Mouse (Mus musculus) thymus, postnatal 10 days (tissue): Measurements from ENCODE around the gene Zdhhc6.

Experiments used
- DNase-seq, 2 experiments: peaks; one replicate each; pipeline ENCODE4 v3.0.0; 2021; ENCODE audit warnings: low spot score in 2 of 2

The Zdhhc6 gene

DNA sequence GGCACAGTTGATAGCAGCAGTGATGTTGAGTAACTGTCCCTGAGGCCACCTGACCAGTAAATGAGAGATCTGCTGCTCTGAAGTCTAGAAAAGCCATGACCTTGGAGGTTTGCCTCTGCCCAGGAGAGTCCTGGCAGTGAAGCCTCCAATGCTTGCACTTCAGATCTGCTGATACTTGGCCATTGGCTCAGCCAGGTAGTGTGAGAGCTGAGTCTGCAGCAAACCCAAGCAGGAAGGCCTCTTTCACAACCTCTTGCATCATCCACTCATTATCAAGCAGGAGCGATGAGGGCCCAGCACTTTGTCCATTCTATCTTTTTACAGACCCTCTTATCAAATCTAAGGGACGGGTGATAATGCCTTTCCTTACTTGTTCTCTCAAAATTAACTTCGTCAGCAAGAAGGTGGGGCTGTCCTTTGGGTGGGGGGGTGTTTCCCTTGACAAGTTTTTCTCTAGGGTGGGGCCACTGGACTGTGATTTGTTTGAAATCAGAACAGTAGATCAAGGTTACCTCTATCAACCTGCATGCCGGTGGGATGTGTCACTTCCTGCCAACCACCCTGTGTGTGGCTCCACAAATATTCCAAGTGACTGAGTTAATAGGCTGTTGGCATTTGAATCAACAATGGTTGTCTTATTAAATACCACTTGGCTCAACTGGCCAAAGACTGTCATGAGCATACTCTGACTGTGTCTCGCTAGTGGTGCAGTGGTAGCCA lies 58.0 kb downstream of the Zdhhc6 start:
- DNase-seq = no peak

GRCm38 (mm10) chr19:55256156-55256555 lies 59.7 kb downstream of the Zdhhc6 start:
- DNase-seq = no peak

- peak; percentile 63 to 71 for DNase-seq
These were observed 61.3 kb downstream of the Zdhhc6 start for GRCm38 (mm10) chr19:55254513-55255016.

DNA sequence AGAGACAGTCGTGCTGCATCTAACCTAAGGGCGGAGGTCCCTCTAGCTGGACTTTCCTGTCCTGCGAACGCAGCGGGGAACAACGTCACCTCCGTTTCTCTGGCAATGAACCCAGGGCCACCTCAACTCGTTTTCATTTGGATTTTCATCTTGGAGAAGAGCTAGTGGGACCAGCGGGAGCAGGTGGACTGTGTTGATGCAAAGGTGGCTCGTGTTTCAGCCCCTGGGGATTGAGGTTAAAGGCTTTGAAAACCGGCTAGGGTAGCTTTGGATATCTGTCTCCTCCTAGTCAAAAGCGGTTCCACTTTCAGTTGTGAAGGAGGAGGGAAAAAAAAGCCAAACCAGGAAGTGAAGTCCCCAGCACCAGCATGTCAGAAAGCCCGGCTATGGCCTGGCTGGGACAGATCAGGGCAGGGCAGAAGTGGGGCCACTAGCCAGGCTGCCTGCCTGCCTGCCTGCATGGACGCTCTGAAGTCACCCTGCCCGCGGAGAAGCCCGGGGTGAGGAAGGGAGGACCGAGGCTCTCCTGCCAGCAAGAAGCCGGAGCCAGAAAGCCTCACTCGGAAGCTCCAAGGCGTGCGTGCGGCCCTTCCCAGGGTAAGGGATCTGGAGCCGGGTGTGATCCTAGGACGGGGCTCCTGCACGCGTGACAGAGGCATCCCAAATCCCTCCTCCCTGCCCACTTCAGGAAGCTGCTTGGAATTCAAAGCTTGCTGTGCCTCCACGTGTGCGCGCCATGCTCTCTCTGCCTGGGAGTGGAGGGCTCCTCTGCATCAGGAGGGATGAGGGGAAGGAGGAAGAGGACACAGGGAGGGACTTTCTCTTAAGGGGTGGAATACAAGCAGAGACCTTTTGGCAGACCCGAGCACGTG lies 62.0 kb downstream of the Zdhhc6 start:
- peak; percentile 20 to 35 for DNase-seq

- peak in 1 of 2 experiments; percentile 17 for DNase-seq
These were observed 62.6 kb downstream of the Zdhhc6 start for GRCm38 (mm10) chr19:55253239-55253569.

- no peak for DNase-seq
These were observed 64.3 kb downstream of the Zdhhc6 start, which contains the start of gene Acsl5 for GRCm38 (mm10) chr19:55251383-55252124. TSS of gene Acsl5 (plus strand) at chr19:55251938.

DNA sequence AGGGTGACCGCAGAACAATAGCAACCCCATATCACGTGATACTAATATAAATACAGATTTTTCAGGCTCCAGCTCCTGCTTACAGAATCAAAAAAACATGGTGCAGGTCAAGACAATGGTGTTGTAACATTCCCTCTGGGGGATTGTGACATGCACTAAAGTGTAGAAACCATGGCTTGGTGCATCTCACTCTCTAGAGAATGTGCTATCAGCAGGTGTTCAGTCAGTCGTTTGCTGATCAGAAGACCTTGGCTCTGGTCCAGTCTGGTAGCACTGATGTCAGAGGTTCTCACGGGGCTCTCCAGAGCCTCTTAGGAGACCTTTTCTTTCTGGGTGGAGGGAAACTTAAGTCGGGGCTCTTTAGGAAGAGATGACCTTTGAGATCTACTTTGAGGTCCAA lies 65.4 kb downstream of the Zdhhc6 start:
- DNase-seq = no peak

DNA sequence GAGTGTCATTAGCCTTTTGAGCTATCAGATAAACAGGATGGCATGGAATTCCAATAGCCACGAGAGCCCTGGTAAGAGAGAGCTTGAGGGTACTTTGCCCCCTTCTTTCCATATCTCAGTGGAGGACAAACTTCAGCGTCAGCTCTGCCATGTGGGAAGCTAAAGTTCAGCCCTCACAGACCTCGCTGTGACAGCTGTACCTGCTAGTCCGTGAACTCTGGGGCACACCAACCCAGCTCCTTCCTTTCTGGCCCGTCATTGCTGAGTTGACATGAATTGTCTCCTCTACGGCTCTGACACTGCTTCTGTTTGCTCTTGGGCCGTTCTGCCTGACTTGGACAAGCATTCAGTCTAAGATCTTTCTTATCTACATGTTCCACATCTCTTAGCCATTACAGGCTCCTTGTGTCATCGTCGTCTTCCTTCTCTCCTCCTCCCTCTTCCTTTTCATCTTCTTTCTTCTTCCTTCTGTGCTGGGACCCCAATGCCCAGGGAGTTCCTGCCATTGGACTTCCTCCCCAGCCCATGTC lies 67.8 kb downstream of the Zdhhc6 start:
- no peak for DNase-seq

DNA sequence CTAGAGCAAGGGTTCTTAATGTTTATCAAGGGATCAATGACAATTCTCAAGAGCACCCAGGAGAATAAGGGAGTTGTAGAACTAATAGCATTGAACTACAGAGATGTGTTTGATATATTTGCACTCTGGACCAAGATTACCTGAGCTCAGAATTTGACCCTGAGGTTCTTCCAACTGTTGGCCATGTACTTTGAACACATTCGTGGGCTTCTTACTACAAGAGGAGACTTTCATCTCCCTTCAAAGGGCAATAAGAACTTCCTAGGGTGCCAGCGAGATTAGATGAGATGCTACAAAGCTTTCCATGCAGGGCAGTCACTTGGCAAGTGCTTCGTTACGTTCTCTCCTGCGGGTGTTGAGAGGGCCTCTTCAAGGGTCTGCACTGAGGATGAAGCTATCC lies 68.3 kb downstream of the Zdhhc6 start:
- no peak for DNase-seq

DNA sequence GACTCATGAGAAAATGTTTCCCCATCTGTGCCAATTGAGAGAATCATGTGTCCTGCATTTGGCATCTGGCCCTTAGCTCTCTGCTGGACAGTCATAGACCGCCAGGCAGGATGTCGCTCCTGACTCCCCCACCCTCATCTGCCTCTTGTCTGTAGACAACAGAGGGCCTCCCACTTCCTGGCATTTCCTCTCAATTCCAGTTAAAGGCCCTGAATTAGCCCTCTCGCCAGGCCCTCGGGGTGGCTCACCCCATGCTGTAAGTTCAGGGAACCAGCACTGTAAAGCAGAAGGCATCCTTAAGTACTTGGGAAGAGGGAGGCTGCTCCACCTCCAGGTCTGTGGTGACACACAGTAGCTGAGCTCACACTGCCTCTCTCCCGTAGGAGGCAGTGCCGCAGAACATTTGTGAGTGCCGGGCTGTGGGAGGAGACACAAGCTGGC lies 71.0 kb downstream of the Zdhhc6 start:
- DNase-seq = no peak

DNA sequence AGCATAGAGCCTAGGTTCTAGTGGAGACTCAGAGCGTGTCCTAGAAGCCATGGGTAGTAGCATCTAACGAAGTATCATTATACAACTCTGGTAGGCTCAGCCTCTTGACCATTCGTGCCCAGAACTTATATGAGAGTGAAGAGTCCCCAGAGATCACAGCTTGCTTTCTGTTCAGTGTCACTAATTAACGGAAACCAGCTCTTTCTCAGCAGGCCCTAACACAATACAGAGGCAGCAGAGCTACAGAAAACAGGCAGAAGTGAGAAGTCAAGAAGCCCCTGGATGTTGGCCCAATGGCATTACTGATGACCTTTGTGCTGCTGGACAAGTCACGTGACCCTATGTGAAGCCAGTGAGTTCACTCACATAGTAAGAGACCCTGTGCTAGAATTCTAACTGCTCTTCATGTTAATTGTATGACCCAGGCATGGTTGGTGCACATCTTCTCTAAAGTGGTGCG lies 74.6 kb downstream of the Zdhhc6 start, which contains the start of gene Gucy2g:
Gene Gucy2g (minus strand): TSS at position 51 of the 460 bp plus-strand sequence.
- no peak for DNase-seq

DNA sequence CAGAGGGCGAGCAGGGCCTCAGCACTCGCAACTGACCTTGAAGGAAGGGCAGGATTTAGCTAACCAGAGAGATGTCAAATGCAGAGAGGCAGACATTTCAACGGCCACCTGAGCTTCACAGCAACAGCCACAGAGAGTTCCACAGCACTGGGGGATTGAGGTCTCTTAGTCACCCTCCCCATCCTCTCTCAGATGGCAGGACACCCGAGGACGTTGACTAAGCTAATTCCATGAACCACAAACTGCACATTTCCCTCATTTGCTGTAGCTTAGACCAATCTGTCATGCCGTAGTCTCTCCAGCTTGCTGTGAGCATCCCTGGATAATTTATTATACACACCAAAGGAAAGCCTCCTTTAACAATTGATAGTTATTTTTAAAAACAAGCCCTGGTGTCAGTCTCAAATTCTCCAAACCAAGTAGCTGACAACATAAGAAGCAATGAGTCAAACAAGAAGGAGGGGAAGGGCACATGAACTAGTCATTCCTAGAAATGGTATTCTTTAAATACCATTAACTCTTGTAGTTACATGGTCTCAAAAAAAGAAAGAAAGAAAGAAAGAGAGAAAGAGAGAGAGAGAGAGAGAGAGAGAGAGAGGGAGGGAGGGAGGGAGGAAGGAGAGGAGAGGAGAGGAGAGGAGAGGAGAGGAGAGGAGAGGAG lies 75.9 kb downstream of the Zdhhc6 start:
- DNase-seq = no peak

- no peak for DNase-seq
These were observed 79.3 kb downstream of the Zdhhc6 start for GRCm38 (mm10) chr19:55236564-55236963.

DNA sequence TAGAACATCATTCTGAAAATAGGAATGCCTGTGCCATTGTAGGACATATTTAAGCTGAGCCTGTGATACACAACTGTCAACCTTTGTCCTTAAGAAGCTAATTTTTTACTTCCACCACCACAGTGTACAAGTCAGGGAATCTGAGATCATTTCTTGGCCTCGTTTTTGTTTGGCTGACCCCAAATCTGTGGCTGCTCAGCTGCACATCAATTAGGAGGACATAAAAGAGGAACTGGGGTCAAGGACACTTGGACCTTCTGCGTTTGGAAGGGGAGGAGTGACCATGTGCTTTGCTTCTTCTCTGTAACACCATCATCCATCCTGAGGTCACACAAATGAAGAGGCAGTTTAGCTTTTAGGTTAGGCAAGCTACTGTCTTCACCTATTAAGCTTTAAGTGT lies 79.8 kb downstream of the Zdhhc6 start:
- DNase-seq = no peak

DNA sequence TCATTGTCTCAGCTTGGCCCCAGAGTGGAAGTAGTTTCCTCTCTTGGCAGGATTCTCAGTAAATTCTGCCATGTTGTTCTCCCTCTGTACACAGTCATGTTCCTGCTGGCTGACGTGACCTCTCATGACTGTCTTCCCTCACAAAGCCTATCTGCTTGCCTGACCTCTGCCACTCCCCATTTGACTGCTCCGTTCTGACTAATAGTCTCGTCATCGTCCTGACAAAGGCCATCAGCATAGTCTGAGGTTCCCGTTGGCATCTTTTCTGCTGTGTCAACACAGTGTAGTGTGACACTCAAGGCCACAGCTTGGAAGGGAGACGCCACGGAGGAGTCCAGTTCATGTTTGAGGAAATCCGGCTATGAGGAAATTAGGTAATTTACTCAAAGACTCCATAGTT lies 83.7 kb downstream of the Zdhhc6 start:
- no peak for DNase-seq

- no peak for DNase-seq
These were observed 84.8 kb downstream of the Zdhhc6 start for GRCm38 (mm10) chr19:55231081-55231480.

DNA sequence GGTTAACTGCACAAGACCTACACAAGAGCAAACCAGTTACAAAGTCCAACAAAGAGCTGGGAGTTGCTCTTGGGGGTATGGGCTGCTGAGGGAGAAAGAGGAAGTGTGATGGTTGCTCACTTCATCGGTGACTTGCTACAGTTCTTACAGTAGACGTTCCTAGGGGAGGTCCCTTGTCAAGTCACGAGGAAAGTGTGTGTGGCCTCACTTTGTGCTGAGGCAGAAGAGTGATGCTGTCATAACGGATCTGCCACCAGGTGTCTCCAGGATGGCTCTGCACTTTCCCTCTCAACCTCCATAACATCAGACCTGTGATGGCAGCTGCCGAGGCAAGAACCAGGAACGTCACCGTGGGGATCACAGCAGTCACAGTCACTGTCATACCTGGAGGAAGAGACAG lies 88.7 kb downstream of the Zdhhc6 start:
- DNase-seq = no peak

- DNase-seq = no peak
These were observed 89.2 kb downstream of the Zdhhc6 start for GRCm38 (mm10) chr19:55226621-55227020.

DNA sequence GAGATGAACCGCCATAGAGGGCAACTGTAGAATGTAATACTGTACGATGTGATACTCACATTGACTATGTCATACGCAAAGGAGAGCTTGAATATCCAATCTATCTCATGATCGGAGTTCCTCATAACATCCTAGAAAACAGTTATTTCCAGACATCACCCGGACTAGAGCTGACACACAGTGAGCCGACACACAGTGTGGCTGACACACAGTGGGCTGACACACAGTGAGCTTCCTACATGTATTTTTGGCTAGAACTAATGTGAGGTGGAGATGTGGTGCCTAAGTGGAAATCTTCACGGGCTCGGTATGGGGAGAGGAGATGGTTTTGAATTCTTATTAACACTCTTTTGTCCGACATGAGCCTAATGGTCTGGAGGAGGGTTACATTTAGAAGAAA lies 93.6 kb downstream of the Zdhhc6 start:
- DNase-seq = no peak
